Comparison of ENCODE assay signal across 9 mouse cellular contexts in the genomic region with DNA sequence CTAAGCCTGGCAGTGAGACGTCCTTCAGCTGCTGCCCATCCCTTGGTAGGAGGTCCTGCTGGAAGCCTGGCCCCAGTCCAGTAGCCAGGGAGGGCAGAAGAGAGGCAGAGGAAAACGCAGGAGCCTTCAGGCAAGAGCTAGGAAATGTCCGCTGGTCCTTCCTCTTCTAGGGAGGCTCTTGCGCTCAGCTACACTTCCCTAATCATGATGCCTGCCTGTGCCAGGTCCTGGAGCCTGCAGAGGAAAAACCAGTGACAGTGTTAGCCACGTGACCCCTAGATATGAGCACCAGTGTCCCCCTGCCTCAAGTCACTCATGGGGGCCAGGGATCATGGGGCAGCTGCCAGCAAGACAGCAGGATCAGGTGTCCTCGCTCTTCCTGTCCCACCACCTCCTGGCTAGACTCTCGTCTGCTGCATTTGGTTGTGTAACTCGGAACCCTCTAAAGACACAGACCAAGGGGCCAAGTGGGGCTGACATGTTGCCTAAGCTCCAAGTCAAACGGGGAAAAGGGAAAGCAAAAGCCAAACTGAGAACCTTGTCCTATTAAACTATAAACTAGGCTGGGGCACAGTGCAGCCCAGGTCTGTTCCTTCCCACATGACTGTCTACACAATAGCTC. TPM values are rescaled to one million over a fixed set of nuclear protein-coding genes. Genes with fewer than 3 reads are reported as not detected.
A peak's percentile ranks its signal among the peaks of the same experiment; 100 is the strongest.
DNase-seq lines count a peak whose midpoint lies in the region; ATAC-seq lines count a peak whose summit lies in the region.
"Had no signal": no experiment of that assay in that cellular context is flagged by ENCODE, and none has a peak within 500 bp of the region (broad histone marks: within the 10 kb centered on the region; RNA-seq: fewer than 3 reads in every experiment).

No protein-coding gene starts in this region.

- H3K9ac ChIP-seq in heart, embryonic 12.5 days: peak overlapping the region; percentile 17; the same call in 1 of the 2 replicates
- no peak overlapping the region for H3K9ac ChIP-seq in limb, embryonic 12.5 days (replicated peaks)
- no peak overlapping the region for H3K9ac ChIP-seq in neural tube, embryonic 13.5 days

- peak; percentile 68 to 69 for DNase-seq in heart, adult 18-20 months
- DNase-seq in heart, postnatal 25 days (ENCODE audit: low spot score): no peak
- peak; percentile 85 for DNase-seq in adrenal gland, postnatal 10 days
- DNase-seq in embryo, embryonic 9.5 days (ENCODE audit: extremely low spot score): no peak
- DNase-seq in frontal cortex, adult 2 months (ENCODE audit: extremely low spot score in 1 of 2, low spot score in 1 of 2): no peak

- no peak for ATAC-seq in heart, embryonic 12.5 days (ENCODE audit: insufficient number of reproducible peaks, low FRiP score)
- no peak for ATAC-seq in limb, embryonic 12.5 days (ENCODE audit: insufficient number of reproducible peaks, insufficient read depth, low FRiP score, low TSS enrichment, low read depth)
- no peak for ATAC-seq in neural tube, embryonic 13.5 days (ENCODE audit: low read depth)
- ATAC-seq: Patski had no signal

- no peaks in the 10 kb centered on the region for H3K9me3 ChIP-seq in heart, embryonic 12.5 days (replicated peaks)
- H3K9me3 ChIP-seq in limb, embryonic 12.5 days: no peaks in the 10 kb centered on the region
- H3K9me3 ChIP-seq in neural tube, embryonic 13.5 days: no peaks in the 10 kb centered on the region

- H3K27me3 ChIP-seq in heart, embryonic 12.5 days (replicated peaks): no peaks in the 10 kb centered on the region
- no peaks in the 10 kb centered on the region for H3K27me3 ChIP-seq in limb, embryonic 12.5 days
- H3K27me3 ChIP-seq in neural tube, embryonic 13.5 days: no peaks in the 10 kb centered on the region
- H3K27me3 ChIP-seq: Patski had no signal

- H3K27ac ChIP-seq in heart, embryonic 12.5 days (ENCODE audit: poor library complexity, severe bottlenecking): peak overlapping the region; percentile 94; the same call in 1 of the 2 replicates
- H3K27ac ChIP-seq in limb, embryonic 12.5 days: 0 out of 2 replicates have a peak overlapping the region, but pooled peaks have one; percentile 23
- peak overlapping the region; percentile 96; the same call in 1 of the 2 replicates for H3K27ac ChIP-seq in neural tube, embryonic 13.5 days (replicated peaks)

- intact Hi-C loops in heart, postnatal 25 days (cut with DNase I): no loop called here

- no peak overlapping the region for H3K4me3 ChIP-seq in heart, embryonic 12.5 days
- H3K4me3 ChIP-seq in limb, embryonic 12.5 days (replicated peaks): no peak overlapping the region
- H3K4me3 ChIP-seq in neural tube, embryonic 13.5 days: no peak overlapping the region

- WGBS in heart, embryonic 12.5 days: 62% methylated on average over 9 of the region's 9 CpGs
- 83% methylated on average over 9 of the region's 9 CpGs for WGBS in limb, embryonic 12.5 days
- WGBS in neural tube, embryonic 13.5 days: 85% methylated on average over 9 of the region's 9 CpGs

- H3K4me2 ChIP-seq in heart, embryonic 12.5 days: 0 out of 2 replicates have a peak overlapping the region, but pooled peaks have one; percentile 79
- peak overlapping the region; percentile 74; the same call in 1 of the 2 replicates for H3K4me2 ChIP-seq in limb, embryonic 12.5 days
- no peak overlapping the region for H3K4me2 ChIP-seq in neural tube, embryonic 13.5 days

- H3K4me1 ChIP-seq in heart, embryonic 12.5 days (replicated peaks): peaks cover 58% of the 10 kb centered on the region
- H3K4me1 ChIP-seq in limb, embryonic 12.5 days (replicated peaks): peaks cover 52% of the 10 kb centered on the region
- peaks cover 46% of the 10 kb centered on the region for H3K4me1 ChIP-seq in neural tube, embryonic 13.5 days (replicated peaks)

- H3K36me3 ChIP-seq in heart, embryonic 12.5 days: peaks cover 40% of the 10 kb centered on the region
- H3K36me3 ChIP-seq in limb, embryonic 12.5 days: peaks cover 44% of the 10 kb centered on the region
- H3K36me3 ChIP-seq in neural tube, embryonic 13.5 days: peaks cover 29% of the 10 kb centered on the region

RNA-seq across cellular contexts. Expression of a gene that starts 26.0 kb away (rescaled TPM):
- under 1 TPM in 1 of 2 experiments, not detected in 1; 0.22 TPM for total RNA-seq in heart, adult 18-20 months (2021)
- under 1 TPM; 0.14 to 0.18 TPM for total RNA-seq in heart, postnatal 25 days (2021)
- total RNA-seq in adrenal gland, postnatal 10 days (2021): under 1 TPM; 0.30 to 0.61 TPM
- 0.40 and 0.68 TPM in 2 replicates for polyA plus RNA-seq in heart, embryonic 12.5 days (2016; fragmentation: Nextera tagmentation; extraction: Ambion mirVana)
- polyA plus RNA-seq in limb, embryonic 12.5 days (2016; fragmentation: Nextera tagmentation; extraction: Ambion mirVana): 1.2 and 1.3 TPM in 2 replicates
- polyA plus RNA-seq in neural tube, embryonic 13.5 days (2015; fragmentation: Nextera tagmentation; extraction: Ambion mirVana): 3.1 and 3.7 TPM in 2 replicates
- polyA plus RNA-seq in frontal cortex, adult 2 months (2012; rRNA removed): 4.4 and 5.3 TPM in 2 replicates

RNA-seq across cellular contexts. Expression of a gene that starts 44.4 kb away (rescaled TPM):
- 10 to 100 TPM; 10.5 to 13.3 TPM for total RNA-seq in heart, adult 18-20 months (2021)
- 10 to 100 TPM; 13.8 to 17.7 TPM for total RNA-seq in heart, postnatal 25 days (2021)
- 10 to 100 TPM; 19.2 to 24.9 TPM for total RNA-seq in adrenal gland, postnatal 10 days (2021)
- 8.7 and 10.6 TPM in 2 replicates for polyA plus RNA-seq in heart, embryonic 12.5 days (2016; fragmentation: Nextera tagmentation; extraction: Ambion mirVana)
- polyA plus RNA-seq in limb, embryonic 12.5 days (2016; fragmentation: Nextera tagmentation; extraction: Ambion mirVana): 7.0 and 8.6 TPM in 2 replicates
- polyA plus RNA-seq in neural tube, embryonic 13.5 days (2015; fragmentation: Nextera tagmentation; extraction: Ambion mirVana): 4.9 TPM in 2 replicates
- polyA plus RNA-seq in frontal cortex, adult 2 months (2012; rRNA removed): 8.6 and 8.7 TPM in 2 replicates

Comparison
In these comparisons a context has a peak if more than half of its experiments do, and no peak if none do; other contexts are left out.
1. DNase-seq: peak in heart, adult 18-20 months (2 of 2) and adrenal gland, postnatal 10 days (single experiment); none in heart, postnatal 25 days (single experiment), embryo, embryonic 9.5 days (single experiment) and frontal cortex, adult 2 months (0 of 2).
2. H3K27ac ChIP-seq: peak in every context shown above with its lines; median percentile 96 in neural tube, embryonic 13.5 days; 94 in heart, embryonic 12.5 days; 23 in limb, embryonic 12.5 days.